Mouse (Mus musculus): Measurements from ENCODE around the gene Dlec1.

DNA sequence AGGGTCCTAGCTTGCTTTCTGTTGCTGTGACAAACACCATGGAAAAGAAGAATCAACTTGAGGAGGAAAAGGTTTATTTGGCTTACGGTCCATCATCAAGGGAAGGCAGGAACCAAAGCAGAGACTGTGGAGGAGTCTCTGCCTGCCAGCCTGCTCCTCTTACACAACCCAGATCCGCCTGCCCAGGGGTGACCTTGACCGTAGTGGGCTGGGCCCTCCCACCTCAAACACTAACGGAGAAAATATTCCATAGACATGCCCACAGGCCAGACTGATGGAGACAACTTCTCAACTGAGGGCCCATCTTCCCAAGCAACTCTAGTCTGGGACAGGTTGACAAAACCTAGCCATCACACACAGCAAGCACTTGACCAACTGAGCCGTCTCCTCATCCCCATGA is 39.8 kb downstream of the Dlec1 start:
- TF ChIP-seq CTCF (IDR thresholded peaks at IDR 0.05; ENCODE audit: extremely low read depth, insufficient read length, insufficient replicate concordance, low read depth, low read length) (no peak), POLR2A (IDR thresholded peaks at IDR 0.05; ENCODE audit: low read depth, low read length) (no peak)

All from small intestine, adult 2 months (tissue).